Mouse (Mus musculus): ENCODE data around the gene Ppm1f. TPM values are rescaled to one million over a fixed set of nuclear protein-coding genes. Genes with fewer than 3 reads are reported as not detected.

The Ppm1f gene
- polyA plus RNA-seq, 1 experiment from 2014 or later, result 12.0 TPM

GRCm38 (mm10) chr16:16865217-16865616 lies 31.1 kb upstream of the Ppm1f start:
- no peak overlapping the region for H3K4me3 ChIP-seq (ENCODE audit: low read depth, low read length)
- no peaks in the 10 kb centered on the region for H3K36me3 ChIP-seq (ENCODE audit: control insufficient read depth, insufficient read depth, low read length)
- ATAC-seq, result no peak
- H3K9ac ChIP-seq (ENCODE audit: low read length), result no peak overlapping the region
- no peaks in the 10 kb centered on the region for H3K27me3 ChIP-seq (replicated peaks; ENCODE audit: control insufficient read depth, insufficient read depth, low read length)
- DNase-seq (ENCODE audit: low spot score), result no peak
- H3K4me1 ChIP-seq (ENCODE audit: control insufficient read depth, insufficient read depth, low read length), result no peaks in the 10 kb centered on the region
- H3K4me2 ChIP-seq (ENCODE audit: low read length), result no peak overlapping the region
- no peak overlapping the region for H3K27ac ChIP-seq (ENCODE audit: low read depth, low read length)
- H3K9me3 ChIP-seq (replicated peaks; ENCODE audit: control insufficient read depth, low read length), result no peaks in the 10 kb centered on the region

DNA sequence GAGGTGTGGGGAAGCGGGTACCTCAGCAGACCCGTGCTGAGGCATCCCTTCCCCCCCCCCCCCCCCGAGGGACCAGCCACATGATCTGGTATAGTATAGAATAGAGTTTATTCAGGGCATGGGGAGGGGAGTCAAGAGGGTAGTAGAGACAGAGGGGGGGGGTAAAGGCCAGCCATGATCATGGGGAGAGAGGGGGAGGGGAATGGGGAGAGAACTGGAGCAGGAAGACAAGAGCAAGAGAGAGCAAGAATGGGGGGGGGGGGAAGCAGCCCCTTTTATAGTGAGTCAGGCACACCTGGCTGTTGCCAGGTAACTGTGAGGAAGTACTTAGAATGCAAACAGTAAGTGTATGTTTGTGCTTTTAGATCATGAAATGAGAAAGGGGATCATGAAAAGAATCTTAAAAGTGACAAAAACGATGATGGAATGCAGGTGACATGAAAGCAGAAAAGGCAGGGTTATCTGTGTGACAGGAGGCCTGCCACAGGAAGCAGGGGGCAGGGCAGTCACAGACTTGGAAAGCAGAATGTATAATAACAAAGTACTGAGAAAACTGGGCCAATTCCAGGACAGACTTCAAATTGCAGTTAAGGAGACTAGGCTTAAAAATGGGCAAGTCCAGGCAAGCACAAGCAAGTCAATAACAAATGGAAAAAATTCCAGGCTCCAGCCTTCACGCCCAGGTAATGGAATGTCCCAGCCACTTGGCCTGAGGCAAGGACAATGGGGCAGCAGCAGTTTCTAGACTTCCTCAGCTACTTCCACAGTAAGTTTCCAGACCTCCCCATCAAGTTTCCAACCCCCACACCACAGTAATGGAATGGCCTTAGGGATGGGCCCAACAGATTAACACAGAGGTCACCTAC lies 30.3 kb upstream of the Ppm1f start:
- WGBS, result 61% methylated on average over 4 of the region's 5 CpGs
- Histone ChIP-seq H3K27me3 (replicated peaks; ENCODE audit: control insufficient read depth, insufficient read depth, low read length) (no peaks in the 10 kb centered on the region), H3K36me3 (ENCODE audit: control insufficient read depth, insufficient read depth, low read length) (no peaks in the 10 kb centered on the region), H3K4me3 (ENCODE audit: low read depth, low read length) (no peak overlapping the region), H3K4me1 (ENCODE audit: control insufficient read depth, insufficient read depth, low read length) (no peaks in the 10 kb centered on the region), H3K9me3 (replicated peaks; ENCODE audit: control insufficient read depth, low read length) (no peaks in the 10 kb centered on the region), H3K27ac (ENCODE audit: low read depth, low read length) (no peak overlapping the region), H3K4me2 (ENCODE audit: low read length) (no peak overlapping the region), H3K9ac (ENCODE audit: low read length) (no peak overlapping the region)
- DNase-seq (ENCODE audit: low spot score), result no peak
- ATAC-seq, result no peak

- Histone ChIP-seq H3K4me3 (ENCODE audit: low read depth, low read length) (peak overlapping the region; percentile 71), H3K4me2 (ENCODE audit: low read length) (peak overlapping the region; percentile 62), H3K36me3 (ENCODE audit: control insufficient read depth, insufficient read depth, low read length) (no peaks in the 10 kb centered on the region), H3K27me3 (replicated peaks; ENCODE audit: control insufficient read depth, insufficient read depth, low read length) (no peaks in the 10 kb centered on the region), H3K27ac (ENCODE audit: low read depth, low read length) (peak overlapping the region; percentile 92; the same call in 1 of the 2 replicates), H3K9me3 (replicated peaks; ENCODE audit: control insufficient read depth, low read length) (no peaks in the 10 kb centered on the region), H3K4me1 (ENCODE audit: control insufficient read depth, insufficient read depth, low read length) (peaks cover 7% of the 10 kb centered on the region; the same call in 1 of the 2 replicates), H3K9ac (ENCODE audit: low read length) (peak overlapping the region; percentile 74; the same call in 1 of the 2 replicates)
- ATAC-seq, result peak; percentile 70
- DNase-seq (ENCODE audit: low spot score), result no peak
- WGBS, result 38% methylated on average over 7 of the region's 7 CpGs
These were observed 26.0 kb upstream of the Ppm1f start for GRCm38 (mm10) chr16:16870241-16870616.

GRCm38 (mm10) chr16:16870617-16871331 lies 25.5 kb upstream of the Ppm1f start, which contains the start of the genes Top3b and Vpreb1:
TSS of gene Top3b (plus strand) at chr16:16870736.
TSS of gene Vpreb1 (minus strand) at chr16:16870843.
- H3K9me3 ChIP-seq (replicated peaks; ENCODE audit: control insufficient read depth, low read length), result peaks cover 1% of the 10 kb centered on the region; the same call in 1 of the 2 replicates
- H3K9ac ChIP-seq (ENCODE audit: low read length), result peak within 1 kb of the TSS; percentile 74
- peak; percentile 96 for DNase-seq (ENCODE audit: low spot score)
- no peaks in the 10 kb centered on the region for H3K27me3 ChIP-seq (replicated peaks; ENCODE audit: control insufficient read depth, insufficient read depth, low read length)
- ATAC-seq, result peak; percentile 97
- H3K27ac ChIP-seq (ENCODE audit: low read depth, low read length), result peak within 1 kb of the TSS; percentile 92
- peak within 1 kb of the TSS; percentile 62 for H3K4me2 ChIP-seq (ENCODE audit: low read length)
- peak within 1 kb of the TSS; percentile 71 for H3K4me3 ChIP-seq (ENCODE audit: low read depth, low read length)
- peaks cover 2% of the 10 kb centered on the region; the same call in 1 of the 2 replicates for H3K36me3 ChIP-seq (ENCODE audit: control insufficient read depth, insufficient read depth, low read length)
- under 1% methylated on average over 49 of the region's 49 CpGs for WGBS
- peaks cover 7% of the 10 kb centered on the region; the same call in 1 of the 2 replicates for H3K4me1 ChIP-seq (ENCODE audit: control insufficient read depth, insufficient read depth, low read length)

GRCm38 (mm10) chr16:16879025-16879424 lies 17.2 kb upstream of the Ppm1f start:
- DNase-seq (ENCODE audit: low spot score) (no peak), ATAC-seq (no peak)
- Histone ChIP-seq H3K4me3 (ENCODE audit: low read depth, low read length) (no peak overlapping the region), H3K9me3 (replicated peaks; ENCODE audit: control insufficient read depth, low read length) (peaks cover 7% of the 10 kb centered on the region; the same call in 1 of the 2 replicates), H3K36me3 (ENCODE audit: control insufficient read depth, insufficient read depth, low read length) (peaks cover 80% of the 10 kb centered on the region), H3K4me1 (ENCODE audit: control insufficient read depth, insufficient read depth, low read length) (no peaks in the 10 kb centered on the region), H3K27me3 (replicated peaks; ENCODE audit: control insufficient read depth, insufficient read depth, low read length) (no peaks in the 10 kb centered on the region), H3K4me2 (ENCODE audit: low read length) (no peak overlapping the region), H3K9ac (ENCODE audit: low read length) (no peak overlapping the region), H3K27ac (ENCODE audit: low read depth, low read length) (no peak overlapping the region)
- WGBS, result 92% methylated on average over 5 of the region's 5 CpGs

DNA sequence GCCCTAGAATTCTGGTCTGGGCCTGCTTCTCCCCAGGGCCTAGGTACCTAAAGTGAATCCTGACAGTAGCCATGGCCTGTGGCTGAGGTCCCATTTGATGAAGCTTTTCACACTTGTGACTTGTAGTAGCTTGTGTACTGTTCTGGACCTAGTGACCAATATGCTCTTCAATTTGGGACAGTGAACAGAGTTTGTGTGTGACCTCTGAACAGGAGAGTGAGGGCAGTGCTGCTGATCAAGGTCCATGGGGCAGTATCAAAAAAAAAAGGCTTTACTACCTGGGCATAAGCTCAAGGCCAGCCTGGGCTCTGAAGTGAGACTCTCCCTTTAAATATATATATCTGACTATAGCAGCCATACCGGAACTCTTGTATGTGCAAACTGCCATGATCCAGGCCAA lies 7.9 kb upstream of the Ppm1f start:
- WGBS, result 92% methylated on average over 1 of the region's 1 CpGs
- H3K27ac ChIP-seq (ENCODE audit: low read depth, low read length), result no peak overlapping the region
- no peaks in the 10 kb centered on the region for H3K4me1 ChIP-seq (ENCODE audit: control insufficient read depth, insufficient read depth, low read length)
- H3K9ac ChIP-seq (ENCODE audit: low read length), result no peak overlapping the region
- H3K27me3 ChIP-seq (replicated peaks; ENCODE audit: control insufficient read depth, insufficient read depth, low read length), result no peaks in the 10 kb centered on the region
- no peak overlapping the region for H3K4me3 ChIP-seq (ENCODE audit: low read depth, low read length)
- peaks cover 99% of the 10 kb centered on the region for H3K36me3 ChIP-seq (ENCODE audit: control insufficient read depth, insufficient read depth, low read length)
- ATAC-seq, result no peak
- DNase-seq (ENCODE audit: low spot score), result no peak
- H3K9me3 ChIP-seq (replicated peaks; ENCODE audit: control insufficient read depth, low read length), result no peaks in the 10 kb centered on the region
- no peak overlapping the region for H3K4me2 ChIP-seq (ENCODE audit: low read length)

- no peaks in the 10 kb centered on the region for H3K9me3 ChIP-seq (replicated peaks; ENCODE audit: control insufficient read depth, low read length)
- no peak for DNase-seq (ENCODE audit: low spot score)
- WGBS, result 92% methylated on average over 7 of the region's 7 CpGs
- peaks cover 3% of the 10 kb centered on the region; the same call in 1 of the 2 replicates for H3K4me1 ChIP-seq (ENCODE audit: control insufficient read depth, insufficient read depth, low read length)
- H3K36me3 ChIP-seq (ENCODE audit: control insufficient read depth, insufficient read depth, low read length), result peaks cover 68% of the 10 kb centered on the region
- no peaks in the 10 kb centered on the region for H3K27me3 ChIP-seq (replicated peaks; ENCODE audit: control insufficient read depth, insufficient read depth, low read length)
- H3K4me3 ChIP-seq (ENCODE audit: low read depth, low read length), result no peak overlapping the region
- no peak overlapping the region for H3K4me2 ChIP-seq (ENCODE audit: low read length)
- no peak for ATAC-seq
- no peak overlapping the region for H3K27ac ChIP-seq (ENCODE audit: low read depth, low read length)
- H3K9ac ChIP-seq (ENCODE audit: low read length), result no peak overlapping the region
These were observed 3.9 kb upstream of the Ppm1f start for GRCm38 (mm10) chr16:16892366-16892765.

- no peak for DNase-seq (ENCODE audit: low spot score)
- Histone ChIP-seq H3K9me3 (replicated peaks; ENCODE audit: control insufficient read depth, low read length) (no peaks in the 10 kb centered on the region), H3K27me3 (replicated peaks; ENCODE audit: control insufficient read depth, insufficient read depth, low read length) (no peaks in the 10 kb centered on the region), H3K4me1 (ENCODE audit: control insufficient read depth, insufficient read depth, low read length) (peaks cover 8% of the 10 kb centered on the region), H3K4me3 (ENCODE audit: low read depth, low read length) (no peak overlapping the region), H3K27ac (ENCODE audit: low read depth, low read length) (no peak overlapping the region; the same call in 1 of the 2 replicates), H3K36me3 (ENCODE audit: control insufficient read depth, insufficient read depth, low read length) (peaks cover 32% of the 10 kb centered on the region), H3K4me2 (ENCODE audit: low read length) (peak overlapping the region; percentile 69), H3K9ac (ENCODE audit: low read length) (peak overlapping the region; percentile 77)
- 25% methylated on average over 4 of the region's 4 CpGs for WGBS
- ATAC-seq, result no peak
These were observed 271 bp upstream of the Ppm1f start for GRCm38 (mm10) chr16:16896015-16896381.

Measured in forebrain, embryonic 14.5 days (tissue).